Mouse (Mus musculus) splenic B cell, adult 2 months (primary cell): ENCODE measurements around the gene Arhgef10l.
A peak's percentile ranks its signal among the peaks of the same experiment; 100 is the strongest.

Experiments used
- DNase-seq: peaks from one replicate; pipeline ENCODE4 v3.0.0-alpha.2; 2011; ENCODE audit warnings: low read depth, low spot score
- H3K27me3 ChIP-seq: 2 replicates; pipeline ENCODE4 v1.6.1; 2012; ENCODE audit warnings: mild to moderate bottlenecking, low read length, moderate library complexity, mixed read lengths; ENCODE audit not compliant: control insufficient read depth, poor library complexity, insufficient read depth, severe bottlenecking
- H3K36me3 ChIP-seq: 2 replicates; pipeline ENCODE4 v1.6.1; 2012; ENCODE audit warnings: mild to moderate bottlenecking, low read length, moderate library complexity, mixed read lengths; ENCODE audit not compliant: control insufficient read depth, poor library complexity, insufficient read depth, severe bottlenecking

Gene Arhgef10l

DNA sequence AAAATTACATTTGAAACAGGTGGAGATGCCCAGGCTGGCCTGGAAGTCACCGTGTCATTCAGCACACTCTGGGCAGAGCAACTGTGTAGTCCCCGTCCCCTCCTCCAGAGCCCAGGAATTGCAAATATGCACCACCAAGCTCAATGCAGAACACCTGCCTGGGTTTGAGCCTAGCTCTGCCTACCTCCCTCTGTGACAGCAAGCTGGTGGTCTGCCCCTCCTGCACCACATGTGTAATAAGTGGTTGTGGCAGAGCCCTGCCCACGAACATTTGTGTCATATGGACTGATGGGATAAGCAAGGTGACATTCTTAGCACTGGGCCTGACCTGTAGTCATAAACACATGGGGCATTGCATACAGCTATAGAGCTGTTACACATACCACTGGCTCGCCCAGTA is 63.8 kb downstream of the Arhgef10l start:
- Histone ChIP-seq H3K36me3 (no peaks in the 10 kb centered on the region), H3K27me3 (no peaks in the 10 kb centered on the region)
- DNase-seq: no peak

DNA sequence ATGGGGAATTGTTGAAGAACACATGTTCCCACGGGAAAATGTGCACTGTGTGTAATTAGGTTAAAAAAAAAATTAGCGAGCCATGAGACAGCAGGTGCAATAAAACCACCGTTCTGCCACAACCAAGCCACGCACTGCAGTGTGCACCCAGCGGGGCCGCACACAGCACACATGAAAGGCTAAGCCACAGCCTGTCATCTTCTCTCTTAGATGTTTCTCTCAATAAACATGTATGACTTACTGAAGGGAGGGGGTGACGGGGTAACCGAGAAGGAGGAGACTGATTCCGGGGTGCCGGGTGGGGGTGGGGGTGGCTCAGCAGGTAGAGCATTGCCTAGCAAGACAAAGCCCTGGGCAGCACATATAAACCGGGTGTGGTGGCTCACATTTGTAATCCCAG is 64.7 kb downstream of the Arhgef10l start:
- H3K36me3 ChIP-seq: no peaks in the 10 kb centered on the region
- no peaks in the 10 kb centered on the region for H3K27me3 ChIP-seq
- no peak for DNase-seq

- Histone ChIP-seq H3K36me3 (no peaks in the 10 kb centered on the region), H3K27me3 (no peaks in the 10 kb centered on the region)
- no peak for DNase-seq
These were observed 67.0 kb downstream of the Arhgef10l start for GRCm38 (mm10) chr4:140598846-140599245.

DNA sequence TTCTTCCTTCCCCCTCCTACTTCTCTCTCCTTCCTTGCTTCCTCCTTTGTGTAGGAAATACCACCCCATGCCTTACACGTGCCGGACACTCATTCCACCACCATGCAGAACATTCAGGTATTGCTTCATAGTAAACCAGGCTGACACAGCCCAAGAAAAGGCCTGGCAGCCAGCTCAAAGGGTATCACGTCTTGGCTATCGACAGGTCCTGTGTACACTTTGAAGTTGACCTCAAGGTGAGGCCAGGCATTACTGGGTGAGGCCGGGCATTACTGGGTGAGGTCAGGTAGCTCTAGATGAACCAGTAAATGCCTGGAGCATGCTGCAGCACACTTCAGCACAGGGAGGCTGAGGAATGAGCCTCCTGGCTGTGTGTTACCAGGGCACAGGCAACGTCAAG is 67.9 kb downstream of the Arhgef10l start:
- DNase-seq: no peak
- Histone ChIP-seq H3K36me3 (no peaks in the 10 kb centered on the region), H3K27me3 (no peaks in the 10 kb centered on the region)

- no peak for DNase-seq
These were observed 68.4 kb downstream of the Arhgef10l start for GRCm38 (mm10) chr4:140597378-140597777.

GRCm38 (mm10) chr4:140593771-140594505 is 71.9 kb downstream of the Arhgef10l start:
- no peaks in the 10 kb centered on the region for H3K27me3 ChIP-seq
- H3K36me3 ChIP-seq: no peaks in the 10 kb centered on the region
- DNase-seq: no peak

More at GRCm38 (mm10) chr4:140597378-140597777, 68.4 kb downstream of the Arhgef10l start:
- no peaks in the 10 kb centered on the region for H3K27me3 ChIP-seq
- H3K36me3 ChIP-seq: no peaks in the 10 kb centered on the region

DNA sequence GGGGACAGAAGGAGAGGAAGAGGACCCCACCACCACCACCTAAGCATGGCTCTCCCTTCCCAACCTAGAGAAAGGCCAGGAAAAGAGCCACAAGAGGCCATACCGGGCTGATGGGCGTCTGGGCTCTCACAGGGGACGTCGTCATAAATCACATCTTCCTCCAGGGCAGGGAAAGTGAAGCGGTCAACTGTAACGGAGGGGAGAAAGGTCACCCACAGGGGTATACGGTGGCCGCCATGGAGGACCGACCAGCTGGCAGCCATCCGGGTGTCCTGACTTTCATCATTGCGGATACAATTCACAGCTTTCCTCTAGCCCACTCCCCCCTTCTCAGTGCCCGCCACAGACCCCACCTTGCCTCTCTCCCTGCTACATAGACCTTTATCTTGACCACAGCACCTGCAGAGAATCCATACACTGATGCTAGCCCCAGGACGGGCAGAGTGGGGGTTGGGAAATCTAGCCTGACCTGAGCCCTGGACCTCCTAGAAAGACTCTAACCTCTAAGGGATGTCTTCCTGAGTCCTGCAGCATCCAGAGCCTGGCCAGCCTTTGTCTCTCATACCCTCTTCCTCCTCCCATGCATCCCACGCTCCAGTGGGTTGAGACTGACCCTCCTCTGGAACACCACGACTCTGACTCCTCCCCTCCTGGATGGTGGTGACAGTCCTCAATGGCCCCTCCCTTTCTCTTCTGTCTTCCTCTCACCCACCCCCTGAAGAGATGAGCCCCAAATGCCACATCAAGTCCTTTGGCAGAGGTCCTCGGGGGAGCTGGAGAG is 72.6 kb downstream of the Arhgef10l start:
- Histone ChIP-seq H3K36me3 (no peaks in the 10 kb centered on the region), H3K27me3 (no peaks in the 10 kb centered on the region)
- no peak for DNase-seq

GRCm38 (mm10) chr4:140592217-140592759 is 73.5 kb downstream of the Arhgef10l start:
- H3K27me3 ChIP-seq: no peaks in the 10 kb centered on the region
- DNase-seq: peak; percentile 58
- H3K36me3 ChIP-seq: no peaks in the 10 kb centered on the region

DNA sequence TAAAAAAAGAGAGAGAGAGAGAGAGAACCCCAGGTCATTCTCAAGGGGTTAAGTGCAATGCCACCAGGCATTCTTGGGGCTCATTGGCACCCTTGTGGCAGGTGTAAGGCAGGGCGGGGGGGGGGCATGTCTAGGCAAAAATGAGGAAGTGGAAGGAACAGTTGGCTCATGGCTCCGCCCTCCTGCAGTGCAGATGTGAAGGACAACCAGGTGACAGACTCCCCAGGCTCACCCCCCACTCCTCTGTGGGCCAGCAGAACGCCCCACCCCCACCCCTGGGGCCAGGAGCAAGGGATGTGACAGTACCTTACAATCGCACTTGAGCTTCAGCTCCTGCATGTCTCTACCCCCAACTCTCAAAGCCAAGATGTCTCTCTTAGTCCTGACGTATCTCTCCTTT is 79.3 kb downstream of the Arhgef10l start:
- DNase-seq: peak; percentile 84
- no peaks in the 10 kb centered on the region for H3K36me3 ChIP-seq
- H3K27me3 ChIP-seq: no peaks in the 10 kb centered on the region

DNA sequence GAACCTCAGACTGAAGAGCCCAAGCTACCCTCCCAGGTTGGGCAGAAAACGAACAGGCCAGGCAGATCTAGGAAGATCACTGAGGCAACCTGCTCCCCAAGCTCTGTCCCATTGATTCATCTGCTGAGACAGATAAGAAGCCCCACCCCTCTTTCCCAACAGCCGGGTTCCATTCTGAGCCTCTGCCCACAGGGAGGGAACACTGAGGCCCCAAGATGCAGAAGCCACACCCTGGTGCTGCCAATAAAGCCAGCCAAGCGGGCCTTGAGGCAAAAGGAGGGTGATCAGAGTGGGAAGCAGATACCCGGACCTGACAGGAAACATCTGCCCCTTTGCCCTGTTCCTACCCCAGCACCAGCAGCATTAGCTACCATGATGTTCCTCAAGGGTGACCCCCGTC is 81.6 kb downstream of the Arhgef10l start:
- DNase-seq: no peak
- Histone ChIP-seq H3K36me3 (no peaks in the 10 kb centered on the region), H3K27me3 (no peaks in the 10 kb centered on the region)

DNA sequence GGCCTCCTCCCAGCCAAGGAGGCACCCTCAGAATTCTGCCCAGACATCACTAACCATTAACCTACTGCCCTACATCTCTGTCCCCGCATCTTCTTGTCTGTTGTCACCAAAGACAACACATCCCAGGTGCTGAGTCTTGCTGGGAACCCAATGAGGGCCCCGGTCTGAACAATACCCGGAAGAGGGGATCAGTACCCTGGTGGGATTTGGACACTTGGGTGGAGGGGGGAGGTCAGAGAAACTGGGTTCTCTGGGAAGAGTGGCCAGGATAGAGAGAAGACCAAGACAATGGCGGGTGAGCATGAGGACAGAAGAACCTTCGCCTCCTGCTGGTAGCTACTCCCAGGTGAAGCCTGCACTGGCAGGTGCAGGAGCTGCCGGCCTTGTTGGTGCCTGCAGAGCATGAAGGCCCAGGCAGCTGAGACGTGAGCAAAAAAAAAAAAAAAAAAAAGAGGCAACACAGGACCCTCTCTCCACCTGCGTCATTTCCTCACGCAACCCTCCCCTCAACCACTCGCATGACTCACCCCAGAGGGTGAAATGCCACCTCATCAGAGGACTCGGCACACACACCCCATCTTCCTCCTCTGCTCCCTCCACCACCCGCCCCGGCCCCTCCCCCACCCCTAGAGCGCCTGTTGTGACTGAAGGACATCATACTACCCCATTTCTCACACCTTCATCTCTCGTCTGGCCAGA is 83.3 kb downstream of the Arhgef10l start:
- H3K36me3 ChIP-seq: no peaks in the 10 kb centered on the region
- peak; percentile 46 for DNase-seq
- no peaks in the 10 kb centered on the region for H3K27me3 ChIP-seq

DNA sequence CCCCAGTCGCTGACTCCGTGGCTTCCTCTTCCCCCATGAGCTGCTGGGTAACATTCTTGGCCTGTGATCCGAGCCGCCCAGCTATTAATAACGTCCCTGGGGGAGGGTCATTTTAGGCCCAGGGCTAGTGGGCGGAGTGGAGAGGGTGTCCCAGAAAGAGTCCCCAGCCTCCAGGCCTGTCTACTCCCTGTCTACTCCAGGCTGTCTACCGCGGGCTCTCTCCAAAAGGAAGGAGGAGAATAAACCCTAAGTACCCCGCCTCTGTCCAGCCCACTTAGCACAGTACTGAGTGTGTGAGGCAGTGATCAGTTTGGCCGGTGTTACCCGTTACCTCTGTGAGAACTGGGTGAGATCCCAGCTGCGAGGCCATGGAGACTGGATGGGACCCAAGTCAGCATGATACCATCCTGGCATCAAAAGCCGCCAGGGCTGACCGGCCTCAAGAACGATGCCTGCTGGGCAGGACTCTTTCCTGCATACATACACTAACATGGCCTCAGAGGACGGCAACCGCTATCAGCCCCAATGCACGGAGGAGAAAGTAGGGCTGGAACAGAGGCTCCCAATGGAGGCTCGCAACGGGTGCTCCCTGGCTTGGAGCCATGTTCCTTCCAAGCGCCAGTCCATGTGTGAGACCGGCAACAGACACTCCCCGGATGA is 84.0 kb downstream of the Arhgef10l start:
- no peak for DNase-seq
- H3K27me3 ChIP-seq: no peaks in the 10 kb centered on the region
- H3K36me3 ChIP-seq: no peaks in the 10 kb centered on the region

- Histone ChIP-seq H3K36me3 (no peaks in the 10 kb centered on the region), H3K27me3 (no peaks in the 10 kb centered on the region)
- peak; percentile 19 for DNase-seq
These were observed 84.5 kb downstream of the Arhgef10l start for GRCm38 (mm10) chr4:140581341-140581729.

- H3K36me3 ChIP-seq: no peaks in the 10 kb centered on the region
- no peak for DNase-seq
- H3K27me3 ChIP-seq: no peaks in the 10 kb centered on the region
These were observed 84.9 kb downstream of the Arhgef10l start for GRCm38 (mm10) chr4:140580866-140581265.
